Mouse (Mus musculus): ENCODE measurements around the gene Map4k1. TPM values are rescaled to one million over a fixed set of nuclear protein-coding genes. Genes with fewer than 3 reads are reported as not detected.
A peak's percentile ranks its signal among the peaks of the same experiment; 100 is the strongest.
"Not testable (repeated sequence)": the region's sequence is repeated elsewhere in the genome, so short reads cannot be mapped to it uniquely, and the experiment has no call there.

Gene Map4k1
- polyA plus RNA-seq, 1 experiment from 2014 or later, result 9.0 TPM

GRCm38 (mm10) chr7:28968120-28968519, 13.7 kb upstream of the Map4k1 start:
- H3K27me3 ChIP-seq; H3K27ac ChIP-seq; H3K4me2 ChIP-seq; H3K9ac ChIP-seq; H3K9me3 ChIP-seq (replicated peaks); ATAC-seq (replicated peaks; ENCODE audit: low FRiP score); H3K4me3 ChIP-seq (replicated peaks): not testable (repeated sequence)
- Histone ChIP-seq H3K36me3 (peaks cover 26% of the 10 kb centered on the region), H3K4me1 (peaks cover 44% of the 10 kb centered on the region)
- WGBS, result 95% methylated on average over 8 of the region's 8 CpGs

- WGBS, result 97% methylated on average over 1 of the region's 1 CpGs
- peak overlapping the region; percentile 52 for H3K27ac ChIP-seq
- no peak overlapping the region for H3K9ac ChIP-seq
- no peak for ATAC-seq (replicated peaks; ENCODE audit: low FRiP score)
- H3K9me3 ChIP-seq (replicated peaks), result no peaks in the 10 kb centered on the region
- H3K4me2 ChIP-seq, result no peak overlapping the region
- peaks cover 38% of the 10 kb centered on the region for H3K4me1 ChIP-seq
- no peaks in the 10 kb centered on the region for H3K27me3 ChIP-seq
- H3K36me3 ChIP-seq, result peaks cover 37% of the 10 kb centered on the region
- H3K4me3 ChIP-seq (replicated peaks), result no peak overlapping the region
These were observed 12.6 kb upstream of the Map4k1 start for GRCm38 (mm10) chr7:28969271-28969670.

GRCm38 (mm10) chr7:28969672-28970394, 12.0 kb upstream of the Map4k1 start:
- Histone ChIP-seq H3K4me1 (peaks cover 34% of the 10 kb centered on the region), H3K36me3 (peaks cover 43% of the 10 kb centered on the region), H3K4me3 (replicated peaks) (no peak overlapping the region), H3K9me3 (replicated peaks) (no peaks in the 10 kb centered on the region), H3K27me3 (no peaks in the 10 kb centered on the region), H3K27ac (peak overlapping the region; percentile 63), H3K9ac (no peak overlapping the region), H3K4me2 (no peak overlapping the region)
- ATAC-seq (replicated peaks; ENCODE audit: low FRiP score), result peak; percentile 30
- 36% methylated on average over 12 of the region's 12 CpGs for WGBS

GRCm38 (mm10) chr7:28971029-28971428, 10.8 kb upstream of the Map4k1 start:
- Histone ChIP-seq H3K9ac (no peak overlapping the region), H3K9me3 (replicated peaks) (no peaks in the 10 kb centered on the region), H3K4me1 (peaks cover 34% of the 10 kb centered on the region), H3K4me2 (no peak overlapping the region), H3K4me3 (replicated peaks) (no peak overlapping the region), H3K27ac (0 out of 2 replicates have a peak overlapping the region, but pooled peaks have one; percentile 23), H3K27me3 (no peaks in the 10 kb centered on the region), H3K36me3 (peaks cover 53% of the 10 kb centered on the region)
- WGBS, result 78% methylated on average over 7 of the region's 7 CpGs
- ATAC-seq (replicated peaks; ENCODE audit: low FRiP score), result no peak

GRCm38 (mm10) chr7:28971770-28972269, 10.0 kb upstream of the Map4k1 start:
- H3K36me3 ChIP-seq, result peaks cover 61% of the 10 kb centered on the region
- WGBS, result 77% methylated on average over 6 of the region's 6 CpGs
- H3K4me3 ChIP-seq (replicated peaks), result no peak overlapping the region
- peak overlapping the region; percentile 23; the same call in 1 of the 2 replicates for H3K27ac ChIP-seq
- no peaks in the 10 kb centered on the region for H3K9me3 ChIP-seq (replicated peaks)
- H3K4me2 ChIP-seq, result no peak overlapping the region
- no peak overlapping the region for H3K9ac ChIP-seq
- no peaks in the 10 kb centered on the region for H3K27me3 ChIP-seq
- ATAC-seq (replicated peaks; ENCODE audit: low FRiP score), result no peak
- peaks cover 30% of the 10 kb centered on the region for H3K4me1 ChIP-seq

GRCm38 (mm10) chr7:28972542-28972985, 9.3 kb upstream of the Map4k1 start:
- peaks cover 68% of the 10 kb centered on the region for H3K36me3 ChIP-seq
- peaks cover 26% of the 10 kb centered on the region for H3K4me1 ChIP-seq
- ATAC-seq (replicated peaks; ENCODE audit: low FRiP score), result no peak
- H3K4me2 ChIP-seq, result no peak overlapping the region
- H3K9me3 ChIP-seq (replicated peaks), result no peaks in the 10 kb centered on the region
- no peaks in the 10 kb centered on the region for H3K27me3 ChIP-seq
- H3K27ac ChIP-seq, result no peak overlapping the region
- WGBS, result 71% methylated on average over 8 of the region's 8 CpGs
- H3K9ac ChIP-seq, result no peak overlapping the region
- H3K4me3 ChIP-seq (replicated peaks), result no peak overlapping the region

GRCm38 (mm10) chr7:28973025-28973424, 8.8 kb upstream of the Map4k1 start:
- H3K9me3 ChIP-seq (replicated peaks), result no peaks in the 10 kb centered on the region
- no peak overlapping the region for H3K27ac ChIP-seq
- H3K9ac ChIP-seq, result no peak overlapping the region
- H3K4me3 ChIP-seq (replicated peaks), result no peak overlapping the region
- H3K36me3 ChIP-seq, result peaks cover 73% of the 10 kb centered on the region
- no peak overlapping the region for H3K4me2 ChIP-seq
- no peaks in the 10 kb centered on the region for H3K27me3 ChIP-seq
- H3K4me1 ChIP-seq, result peaks cover 26% of the 10 kb centered on the region
- WGBS, result 84% methylated on average over 8 of the region's 8 CpGs
- no peak for ATAC-seq (replicated peaks; ENCODE audit: low FRiP score)

GRCm38 (mm10) chr7:28977556-28977955, 4.3 kb upstream of the Map4k1 start:
- Histone ChIP-seq H3K4me1 (peaks cover 14% of the 10 kb centered on the region), H3K36me3 (peaks cover 70% of the 10 kb centered on the region), H3K4me2 (no peak overlapping the region), H3K27me3 (no peaks in the 10 kb centered on the region), H3K4me3 (replicated peaks) (no peak overlapping the region), H3K9ac (no peak overlapping the region), H3K27ac (no peak overlapping the region), H3K9me3 (replicated peaks) (no peaks in the 10 kb centered on the region)
- ATAC-seq (replicated peaks; ENCODE audit: low FRiP score), result no peak
- WGBS, result 82% methylated on average over 9 of the region's 9 CpGs

- 8% methylated on average over 19 of the region's 19 CpGs for WGBS
- ATAC-seq (replicated peaks; ENCODE audit: low FRiP score), result peak; percentile 68
- Histone ChIP-seq H3K4me2 (peak overlapping the region; percentile 76), H3K4me3 (replicated peaks) (peak overlapping the region; percentile 68), H3K27ac (peak overlapping the region; percentile 91), H3K9ac (peak overlapping the region; percentile 57), H3K36me3 (peaks cover 25% of the 10 kb centered on the region), H3K4me1 (peaks cover 26% of the 10 kb centered on the region), H3K27me3 (no peaks in the 10 kb centered on the region), H3K9me3 (replicated peaks) (no peaks in the 10 kb centered on the region)
These were observed 594 bp downstream of the Map4k1 start for GRCm38 (mm10) chr7:28982274-28983013.

- WGBS, result 77% methylated on average over 11 of the region's 11 CpGs
- Histone ChIP-seq H3K27ac (peak overlapping the region; percentile 91; the same call in 1 of the 2 replicates), H3K27me3 (no peaks in the 10 kb centered on the region), H3K9ac (peak overlapping the region; percentile 57; the same call in 1 of the 2 replicates), H3K4me3 (replicated peaks) (peak overlapping the region; percentile 68), H3K4me1 (peaks cover 26% of the 10 kb centered on the region), H3K36me3 (peaks cover 18% of the 10 kb centered on the region), H3K4me2 (peak overlapping the region; percentile 76), H3K9me3 (replicated peaks) (no peaks in the 10 kb centered on the region)
- no peak for ATAC-seq (replicated peaks; ENCODE audit: low FRiP score)
These were observed 1.3 kb downstream of the Map4k1 start for GRCm38 (mm10) chr7:28983141-28983564.

- no peak overlapping the region for H3K27ac ChIP-seq
- H3K4me3 ChIP-seq (replicated peaks), result no peak overlapping the region
- peaks cover 26% of the 10 kb centered on the region for H3K4me1 ChIP-seq
- H3K27me3 ChIP-seq, result no peaks in the 10 kb centered on the region
- peak overlapping the region; percentile 76; the same call in 1 of the 2 replicates for H3K4me2 ChIP-seq
- no peak overlapping the region for H3K9ac ChIP-seq
- ATAC-seq (replicated peaks; ENCODE audit: low FRiP score), result no peak
- peaks cover 11% of the 10 kb centered on the region for H3K36me3 ChIP-seq
- no peaks in the 10 kb centered on the region for H3K9me3 ChIP-seq (replicated peaks)
- 76% methylated on average over 4 of the region's 4 CpGs for WGBS
These were observed 2.0 kb downstream of the Map4k1 start for GRCm38 (mm10) chr7:28983849-28984248.

- ATAC-seq (replicated peaks; ENCODE audit: low FRiP score), result no peak
- Histone ChIP-seq H3K27ac (no peak overlapping the region), H3K4me2 (no peak overlapping the region), H3K9me3 (replicated peaks) (no peaks in the 10 kb centered on the region), H3K4me3 (replicated peaks) (no peak overlapping the region), H3K36me3 (peaks cover 5% of the 10 kb centered on the region), H3K4me1 (peaks cover 26% of the 10 kb centered on the region), H3K9ac (no peak overlapping the region), H3K27me3 (no peaks in the 10 kb centered on the region)
- 94% methylated on average over 1 of the region's 1 CpGs for WGBS
These were observed 2.6 kb downstream of the Map4k1 start for GRCm38 (mm10) chr7:28984452-28984851.
